Mouse (Mus musculus): ENCODE data around the gene Csdc2. TPM values are rescaled to one million over a fixed set of nuclear protein-coding genes. Genes with fewer than 3 reads are reported as not detected.

The Csdc2 gene
- 3.1 TPM for polyA plus RNA-seq (2014; fragmentation: Illumina TruSeq; extraction: RNeasy Lipid Tissue Mini Kit (QIAGEN cat#74804); ENCODE audit: insufficient read depth, low read depth, low replicate concordance)

DNA sequence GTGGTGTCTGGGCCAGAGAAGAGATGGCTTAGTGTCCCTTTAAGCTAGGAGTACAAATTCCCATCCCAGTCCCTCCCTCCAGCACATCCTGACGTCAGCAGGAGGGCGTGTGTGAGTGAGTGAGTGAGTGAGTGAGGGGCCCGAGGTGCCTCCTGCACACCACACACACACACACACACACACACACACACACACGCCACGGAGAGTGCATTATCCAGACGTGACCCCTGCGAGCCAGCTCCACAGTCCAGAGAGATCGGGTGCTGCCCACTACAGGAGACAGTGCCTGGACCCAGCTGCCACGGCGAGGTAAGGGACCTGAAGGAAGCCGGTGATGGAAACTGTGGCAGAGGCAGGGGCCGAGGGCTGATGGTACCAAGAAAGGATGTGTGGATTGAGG, at the start of gene Csdc2:
Csdc2 (plus strand) TSS at position 81 of the 400 bp plus-strand sequence.

DNA sequence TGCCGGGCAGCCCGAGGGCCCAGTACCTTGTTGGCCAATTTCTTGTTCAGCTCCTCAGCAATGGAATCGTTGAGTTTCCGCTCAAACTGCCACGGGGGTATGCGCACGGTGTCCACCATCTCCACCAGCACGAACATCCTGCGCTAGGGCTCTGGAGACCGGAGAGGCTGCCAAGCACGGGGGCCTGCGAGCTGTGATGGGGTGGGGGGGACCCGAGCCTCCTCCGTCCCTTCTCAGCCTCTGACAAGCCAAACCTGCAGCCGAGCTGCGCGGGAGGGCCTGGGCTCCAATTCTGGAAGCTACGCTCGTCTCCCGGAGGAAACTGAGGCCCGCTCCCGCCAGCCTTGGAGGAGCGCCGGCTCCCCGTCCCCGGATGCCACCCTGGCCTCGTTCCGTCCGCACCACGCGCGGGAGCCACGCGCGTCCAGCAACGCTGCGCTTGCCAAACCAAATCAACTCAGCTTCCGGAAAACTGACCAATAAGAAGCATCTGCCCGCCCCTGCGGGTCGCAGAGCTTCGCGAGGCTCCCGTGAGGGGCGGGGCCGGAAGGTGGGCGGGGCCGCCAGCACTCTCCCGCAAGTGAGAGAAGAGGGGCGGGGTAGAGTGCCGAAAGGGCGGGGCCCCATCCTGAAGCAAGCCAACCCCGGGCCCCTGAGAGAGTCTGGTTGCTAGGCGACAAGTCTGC, 10.7 kb upstream of the Csdc2 start, which contains the start of gene Polr3h:
Polr3h (minus strand) TSS at position 481 of the 686 bp plus-strand sequence.

DNA sequence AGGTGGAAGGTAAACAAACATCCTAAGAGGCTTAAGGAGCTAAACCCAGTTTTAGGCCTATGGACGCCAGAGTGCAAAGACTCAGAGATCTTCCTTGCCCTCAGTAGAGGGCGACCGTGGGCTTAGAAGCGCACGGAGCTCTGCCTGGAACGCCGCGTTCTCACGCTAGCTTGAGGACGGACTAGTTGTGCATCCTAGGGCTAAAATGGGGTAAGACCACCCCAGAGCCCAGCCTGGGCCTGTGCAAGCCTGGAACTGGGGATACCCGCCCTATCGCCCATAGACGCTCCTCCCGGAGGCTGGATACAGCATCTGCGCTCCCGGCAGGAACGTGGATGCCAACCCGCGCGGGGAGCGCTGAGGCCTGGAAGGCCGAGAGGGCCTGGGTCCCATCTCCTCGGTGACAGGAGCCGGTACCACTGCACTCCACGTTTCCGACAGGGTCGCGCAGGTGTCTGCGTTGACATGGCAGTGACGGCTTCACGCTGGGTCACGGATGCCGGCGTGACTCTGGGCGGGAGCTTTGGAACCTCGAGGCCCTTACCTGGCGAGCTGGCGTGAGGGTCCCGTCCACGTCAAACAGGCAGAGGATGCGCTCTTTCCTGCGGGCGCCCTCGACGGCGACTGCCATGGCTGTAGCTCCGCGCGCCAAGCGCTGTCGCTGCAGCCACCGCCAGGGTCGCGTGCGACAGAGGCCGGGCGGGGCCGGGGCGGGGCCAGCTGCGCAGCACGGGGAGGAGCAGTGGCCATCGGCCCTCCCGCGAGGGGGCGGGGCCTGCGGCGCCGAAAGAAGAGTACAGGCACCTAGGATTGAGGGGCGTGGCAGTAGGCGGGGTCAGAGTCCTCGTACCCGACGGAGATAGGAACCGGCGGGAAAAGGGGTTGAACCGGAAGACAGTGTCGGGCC, 23.9 kb downstream of the Csdc2 start, which contains the start of gene Pmm1:
Pmm1 (minus strand) TSS at position 760 of the 907 bp plus-strand sequence.

DNA sequence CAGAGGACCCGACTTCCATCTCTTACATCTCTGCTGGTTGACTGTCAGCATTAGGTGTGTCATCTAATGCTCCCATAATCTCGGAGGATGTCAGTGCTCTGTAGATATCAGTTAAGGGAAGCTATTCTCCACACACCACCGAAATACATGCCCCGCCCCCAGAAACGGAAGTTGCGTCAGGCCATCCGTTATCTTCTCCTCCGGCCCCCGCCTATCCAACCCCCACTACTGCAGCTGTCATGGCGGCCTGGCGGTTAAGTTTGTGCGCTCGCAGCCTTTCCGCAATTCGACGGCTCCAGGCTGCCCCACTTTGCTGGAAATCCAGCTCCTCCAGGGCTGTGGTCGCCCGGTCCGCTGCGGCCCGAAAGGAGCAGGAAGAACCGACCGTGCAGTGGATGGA, 43.8 kb downstream of the Csdc2 start, which contains the start of gene 1700029P11Rik:
1700029P11Rik (plus strand) TSS at position 220 of the 400 bp plus-strand sequence.

DNA sequence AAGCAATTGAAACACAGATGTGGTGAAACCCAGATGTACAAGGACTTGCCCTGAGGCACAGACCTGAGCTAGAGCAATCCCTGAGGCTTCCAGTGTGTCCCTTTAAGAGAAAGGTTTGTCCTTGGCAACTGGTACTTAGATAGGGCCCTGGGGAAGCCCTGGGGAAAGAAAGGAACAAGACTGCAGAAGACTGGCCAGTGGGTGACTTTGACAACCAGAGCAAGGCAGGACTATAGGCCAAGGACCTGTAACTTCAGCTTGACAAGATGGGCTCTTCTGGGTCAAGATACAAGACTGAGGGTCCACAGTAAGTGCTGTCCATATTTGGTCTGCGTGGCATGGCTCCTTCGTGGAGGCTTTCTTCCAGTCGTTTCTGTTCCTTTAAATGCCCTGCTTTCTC, 51.1 kb downstream of the Csdc2 start, which contains the start of gene Xrcc6:
Xrcc6 (plus strand) TSS at position 190 of the 400 bp plus-strand sequence.

Other genes with a start within 250 kb of the Csdc2 start
- 1.7 TPM for gene Chadl, start 239.5 kb upstream of the Csdc2 start, polyA plus RNA-seq (2014; fragmentation: Illumina TruSeq; extraction: RNeasy Lipid Tissue Mini Kit (QIAGEN cat#74804); ENCODE audit: insufficient read depth, low read depth, low replicate concordance)
- gene Zc3h7b, start 191.7 kb upstream of the Csdc2 start, polyA plus RNA-seq (2014; fragmentation: Illumina TruSeq; extraction: RNeasy Lipid Tissue Mini Kit (QIAGEN cat#74804); ENCODE audit: insufficient read depth, low read depth, low replicate concordance) = 18.3 TPM
- gene Rangap1, start 191.2 kb upstream of the Csdc2 start, polyA plus RNA-seq (2014; fragmentation: Illumina TruSeq; extraction: RNeasy Lipid Tissue Mini Kit (QIAGEN cat#74804); ENCODE audit: insufficient read depth, low read depth, low replicate concordance) = 25.6 TPM
- gene Tef, start 134.3 kb upstream of the Csdc2 start, polyA plus RNA-seq (2014; fragmentation: Illumina TruSeq; extraction: RNeasy Lipid Tissue Mini Kit (QIAGEN cat#74804); ENCODE audit: insufficient read depth, low read depth, low replicate concordance) = 35.0 TPM
- gene Tob2, start 78.0 kb upstream of the Csdc2 start, polyA plus RNA-seq (2014; fragmentation: Illumina TruSeq; extraction: RNeasy Lipid Tissue Mini Kit (QIAGEN cat#74804); ENCODE audit: insufficient read depth, low read depth, low replicate concordance) = 12.8 TPM
- 55.8 TPM for gene Phf5a, start 64.8 kb upstream of the Csdc2 start, polyA plus RNA-seq (2014; fragmentation: Illumina TruSeq; extraction: RNeasy Lipid Tissue Mini Kit (QIAGEN cat#74804); ENCODE audit: insufficient read depth, low read depth, low replicate concordance)
- 86.1 TPM for gene Aco2, start 64.5 kb upstream of the Csdc2 start, polyA plus RNA-seq (2014; fragmentation: Illumina TruSeq; extraction: RNeasy Lipid Tissue Mini Kit (QIAGEN cat#74804); ENCODE audit: insufficient read depth, low read depth, low replicate concordance)
- 10.8 TPM for gene Polr3h, start 10.5 kb upstream of the Csdc2 start, polyA plus RNA-seq (2014; fragmentation: Illumina TruSeq; extraction: RNeasy Lipid Tissue Mini Kit (QIAGEN cat#74804); ENCODE audit: insufficient read depth, low read depth, low replicate concordance)
- gene Pmm1, start 24.2 kb downstream of the Csdc2 start, polyA plus RNA-seq (2014; fragmentation: Illumina TruSeq; extraction: RNeasy Lipid Tissue Mini Kit (QIAGEN cat#74804); ENCODE audit: insufficient read depth, low read depth, low replicate concordance) = 27.0 TPM
- not detected for gene 1700029P11Rik, start 43.8 kb downstream of the Csdc2 start, polyA plus RNA-seq (2014; fragmentation: Illumina TruSeq; extraction: RNeasy Lipid Tissue Mini Kit (QIAGEN cat#74804); ENCODE audit: insufficient read depth, low read depth, low replicate concordance)
- 16.5 TPM for gene Xrcc6, start 51.1 kb downstream of the Csdc2 start, polyA plus RNA-seq (2014; fragmentation: Illumina TruSeq; extraction: RNeasy Lipid Tissue Mini Kit (QIAGEN cat#74804); ENCODE audit: insufficient read depth, low read depth, low replicate concordance)
- gene Desi1, start 97.1 kb downstream of the Csdc2 start, polyA plus RNA-seq (2014; fragmentation: Illumina TruSeq; extraction: RNeasy Lipid Tissue Mini Kit (QIAGEN cat#74804); ENCODE audit: insufficient read depth, low read depth, low replicate concordance) = 16.9 TPM
- 153 TPM for gene Snu13, start 110.8 kb downstream of the Csdc2 start, polyA plus RNA-seq (2014; fragmentation: Illumina TruSeq; extraction: RNeasy Lipid Tissue Mini Kit (QIAGEN cat#74804); ENCODE audit: insufficient read depth, low read depth, low replicate concordance)
- not detected for gene 4930407I10Rik, start 122.4 kb downstream of the Csdc2 start, polyA plus RNA-seq (2014; fragmentation: Illumina TruSeq; extraction: RNeasy Lipid Tissue Mini Kit (QIAGEN cat#74804); ENCODE audit: insufficient read depth, low read depth, low replicate concordance)
- not detected for gene Mei1, start 133.2 kb downstream of the Csdc2 start, polyA plus RNA-seq (2014; fragmentation: Illumina TruSeq; extraction: RNeasy Lipid Tissue Mini Kit (QIAGEN cat#74804); ENCODE audit: insufficient read depth, low read depth, low replicate concordance)
- gene Ccdc134, start 191.2 kb downstream of the Csdc2 start, polyA plus RNA-seq (2014; fragmentation: Illumina TruSeq; extraction: RNeasy Lipid Tissue Mini Kit (QIAGEN cat#74804); ENCODE audit: insufficient read depth, low read depth, low replicate concordance) = 10.0 TPM
- 45.6 TPM for gene Srebf2, start 210.4 kb downstream of the Csdc2 start, polyA plus RNA-seq (2014; fragmentation: Illumina TruSeq; extraction: RNeasy Lipid Tissue Mini Kit (QIAGEN cat#74804); ENCODE audit: insufficient read depth, low read depth, low replicate concordance)